Mouse (Mus musculus) right cerebral cortex, postnatal 4 days (tissue): ENCODE data around the gene Cd163l1.

Experiments used
- DNase-seq: peaks from one replicate; pipeline ENCODE4 v3.0.0-alpha.2; 2022

Cd163l1 gene

GRCm38 (mm10) chr7:140224209-140224608 lies 6.1 kb downstream of the Cd163l1 start:
- no peak for DNase-seq

GRCm38 (mm10) chr7:140228476-140228875 lies 10.4 kb downstream of the Cd163l1 start:
- DNase-seq = no peak

GRCm38 (mm10) chr7:140231026-140231425 lies 13.0 kb downstream of the Cd163l1 start:
- no peak for DNase-seq

- no peak for DNase-seq
These were observed 15.6 kb downstream of the Cd163l1 start for GRCm38 (mm10) chr7:140233696-140234095.

- DNase-seq = no peak
These were observed 29.1 kb downstream of the Cd163l1 start, which contains the start of gene 5830411N06Rik for GRCm38 (mm10) chr7:140247216-140247615. Gene 5830411N06Rik, plus strand, starts transcription at chr7:140247284.

GRCm38 (mm10) chr7:140253780-140254299 lies 35.8 kb downstream of the Cd163l1 start:
- no peak for DNase-seq
